37 mouse cellular contexts compared by ENCODE assay signal in the genomic region with DNA sequence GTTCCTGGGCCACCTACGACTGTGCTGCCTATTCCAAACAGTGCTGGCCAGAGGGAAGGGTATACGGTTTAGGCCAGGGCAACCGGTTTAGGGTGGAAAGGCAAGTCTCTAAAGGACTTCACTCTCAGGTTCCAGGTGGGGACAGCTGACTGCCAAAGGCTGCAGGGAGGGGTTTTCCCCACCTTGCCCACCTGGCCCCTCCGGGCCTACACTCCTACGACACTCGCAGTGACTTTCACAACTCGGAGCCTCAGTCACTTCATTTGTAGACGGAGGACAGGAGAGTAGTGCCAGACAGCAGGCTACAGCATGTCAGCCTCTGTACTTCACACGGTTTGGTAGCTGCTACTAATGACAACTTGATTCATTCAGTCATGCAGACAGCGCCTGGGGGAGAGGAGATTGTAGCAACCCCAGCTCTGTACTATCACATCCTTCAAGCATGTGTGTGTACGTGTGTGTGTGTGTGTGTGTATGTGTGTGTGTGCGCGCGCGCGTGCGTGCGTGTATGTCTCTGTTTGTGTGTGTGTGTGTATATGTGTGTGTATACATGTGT. TPM values are rescaled to one million over a fixed set of nuclear protein-coding genes. Genes with fewer than 3 reads are reported as not detected.
DNase-seq lines count a peak whose midpoint lies in the region; ATAC-seq and TF ChIP-seq lines count a peak whose summit lies in the region.
"Had no signal": no experiment of that assay in that cellular context is flagged by ENCODE, and none has a peak within 500 bp of the region (broad histone marks: within the 10 kb centered on the region; RNA-seq: fewer than 3 reads in every experiment).

No protein-coding gene starts in this region.

- intact Hi-C loops in heart, adult 2 months (cut with DNase I): no loop called here

- 0 out of 2 replicates have a peak, but pooled peaks have one; percentile 23 for ATAC-seq in lung, embryonic 16.5 days (ENCODE audit: low read depth)
- no peak for ATAC-seq in embryonic facial prominence, embryonic 12.5 days (ENCODE audit: insufficient number of reproducible peaks, insufficient read depth, low FRiP score, low TSS enrichment)
- ATAC-seq: forebrain, embryonic 14.5 days; intestine, postnatal 0 days; midbrain, embryonic 16.5 days; Patski had no signal

- 83% methylated on average over 18 of the region's 18 CpGs for WGBS in heart, embryonic 10.5 days
- WGBS in heart, adult 2 months: 90% methylated on average over 18 of the region's 18 CpGs
- WGBS in lung, embryonic 16.5 days: 61% methylated on average over 18 of the region's 18 CpGs
- 83% methylated on average over 18 of the region's 18 CpGs for WGBS in embryonic facial prominence, embryonic 12.5 days
- WGBS in cerebellum, adult 2 months: 84% methylated on average over 18 of the region's 18 CpGs

- no peak for DNase-seq in heart, embryonic 10.5 days (ENCODE audit: low spot score)
- DNase-seq in heart, adult 2 months: no peak
- no peak for DNase-seq in lung, postnatal 36 days
- peak; percentile 97 for DNase-seq in gonadal fat pad, adult 2 months (ENCODE audit: low read depth)
- DNase-seq in cerebellum, adult 9-10 months: no peak
- no peak for DNase-seq in cerebellum, adult 2 months
- DNase-seq: adrenal gland, postnatal 14 days; cerebellum, adult 11 months; cerebellum, postnatal 10 days; gastrocnemius, postnatal 25 days; heart, adult 18-20 months; heart, postnatal 10 days; kidney, postnatal 4 days; lung, embryonic 14.5 days; thymus, postnatal 14 days had no signal

- TF ChIP-seq EP300 in heart, adult 2 months (IDR thresholded peaks at IDR 0.05; ENCODE audit: insufficient read depth, low read depth, low read length): no peak

- no peak for TF ChIP-seq POLR2A in heart, adult 2 months (IDR thresholded peaks at IDR 0.05; ENCODE audit: insufficient read depth, low read depth, low read length)
- TF ChIP-seq POLR2A in cerebellum, adult 2 months (IDR thresholded peaks at IDR 0.05; ENCODE audit: borderline replicate concordance, insufficient read depth, low read length): no peak

- peak overlapping the region; percentile 33; the same call in 1 of the 2 replicates for H3K27ac ChIP-seq in heart, embryonic 10.5 days
- H3K27ac ChIP-seq in heart, adult 2 months: no peak overlapping the region
- peak overlapping the region; percentile 4; the same call in 1 of the 2 replicates for H3K27ac ChIP-seq in lung, embryonic 16.5 days (ENCODE audit: low read length)
- H3K27ac ChIP-seq in embryonic facial prominence, embryonic 12.5 days: 0 out of 2 replicates have a peak overlapping the region, but pooled peaks have one; percentile 14
- no peak overlapping the region for H3K27ac ChIP-seq in cerebellum, adult 2 months (ENCODE audit: insufficient read depth, low read length)
- H3K27ac ChIP-seq: liver, embryonic 15.5 days; neural tube, embryonic 12.5 days had no signal

- H3K4me2 ChIP-seq in lung, embryonic 16.5 days (ENCODE audit: low read depth, low read length): no peak overlapping the region
- no peak overlapping the region for H3K4me2 ChIP-seq in embryonic facial prominence, embryonic 12.5 days (replicated peaks)
- H3K4me2 ChIP-seq: heart, embryonic 13.5 days; hindbrain, embryonic 14.5 days; liver, embryonic 15.5 days; lung, embryonic 14.5 days; midbrain, embryonic 11.5 days; neural tube, embryonic 12.5 days had no signal

- no peak for TF ChIP-seq CTCF in heart, adult 2 months (IDR thresholded peaks at IDR 0.05)
- TF ChIP-seq CTCF in cerebellum, adult 2 months (IDR thresholded peaks at IDR 0.05; ENCODE audit: borderline replicate concordance, insufficient read depth, low read depth, low read length): no peak

- no peaks in the 10 kb centered on the region for H3K79me2 ChIP-seq in heart, adult 2 months (replicated peaks; ENCODE audit: control insufficient read depth, insufficient read depth, low read length)

- no peaks in the 10 kb centered on the region for H3K36me3 ChIP-seq in heart, embryonic 10.5 days
- H3K36me3 ChIP-seq in heart, adult 2 months (ENCODE audit: control insufficient read depth, insufficient read depth, low read length): no peaks in the 10 kb centered on the region
- no peaks in the 10 kb centered on the region for H3K36me3 ChIP-seq in lung, embryonic 16.5 days (ENCODE audit: control insufficient read depth, insufficient read depth, low read length)
- no peaks in the 10 kb centered on the region for H3K36me3 ChIP-seq in embryonic facial prominence, embryonic 12.5 days
- H3K36me3 ChIP-seq: heart, embryonic 13.5 days; liver, embryonic 15.5 days; neural tube, embryonic 12.5 days had no signal

- H3K4me3 ChIP-seq in heart, embryonic 10.5 days: no peak overlapping the region
- H3K4me3 ChIP-seq in heart, adult 2 months: no peak overlapping the region
- no peak overlapping the region for H3K4me3 ChIP-seq in lung, embryonic 16.5 days (ENCODE audit: low read length)
- no peak overlapping the region for H3K4me3 ChIP-seq in embryonic facial prominence, embryonic 12.5 days
- H3K4me3 ChIP-seq in cerebellum, adult 2 months (replicated peaks; ENCODE audit: insufficient read depth, low read depth, low read length): no peak overlapping the region
- H3K4me3 ChIP-seq: heart, embryonic 13.5 days; liver, embryonic 15.5 days; myocyte; neural tube, embryonic 12.5 days had no signal

- H3K27me3 ChIP-seq in heart, embryonic 10.5 days (ENCODE audit: insufficient read depth, poor library complexity, severe bottlenecking): no peaks in the 10 kb centered on the region
- no peaks in the 10 kb centered on the region for H3K27me3 ChIP-seq in heart, adult 2 months (ENCODE audit: control insufficient read depth, insufficient read depth, low read length)
- no peaks in the 10 kb centered on the region for H3K27me3 ChIP-seq in lung, embryonic 16.5 days (ENCODE audit: control insufficient read depth, insufficient read depth, low read depth, low read length)
- no peaks in the 10 kb centered on the region for H3K27me3 ChIP-seq in embryonic facial prominence, embryonic 12.5 days
- H3K27me3 ChIP-seq in cerebellum, adult 2 months (ENCODE audit: control insufficient read depth, insufficient read depth, low read length): no peaks in the 10 kb centered on the region
- H3K27me3 ChIP-seq: heart, embryonic 13.5 days; liver, embryonic 15.5 days; neural tube, embryonic 12.5 days had no signal

- H3K9ac ChIP-seq in heart, adult 2 months (ENCODE audit: low read depth, low read length): no peak overlapping the region
- no peak overlapping the region for H3K9ac ChIP-seq in lung, embryonic 16.5 days (ENCODE audit: low read length)
- no peak overlapping the region for H3K9ac ChIP-seq in embryonic facial prominence, embryonic 12.5 days
- H3K9ac ChIP-seq: heart, embryonic 13.5 days; hindbrain, embryonic 14.5 days; liver, embryonic 15.5 days; lung, embryonic 14.5 days; neural tube, embryonic 12.5 days had no signal

- H3K9me3 ChIP-seq in heart, embryonic 10.5 days: no peaks in the 10 kb centered on the region
- H3K9me3 ChIP-seq in lung, embryonic 16.5 days (ENCODE audit: control insufficient read depth, low read length): no peaks in the 10 kb centered on the region
- no peaks in the 10 kb centered on the region for H3K9me3 ChIP-seq in embryonic facial prominence, embryonic 12.5 days
- H3K9me3 ChIP-seq: heart, embryonic 13.5 days; liver, embryonic 15.5 days; neural tube, embryonic 12.5 days had no signal

- H3K4me1 ChIP-seq in heart, embryonic 10.5 days: peaks cover 43% of the 10 kb centered on the region
- peaks cover 8% of the 10 kb centered on the region for H3K4me1 ChIP-seq in heart, adult 2 months (ENCODE audit: control insufficient read depth, insufficient read depth, low read length)
- H3K4me1 ChIP-seq in lung, embryonic 16.5 days (replicated peaks; ENCODE audit: control insufficient read depth, insufficient read depth, low read length): peaks cover 28% of the 10 kb centered on the region
- peaks cover 20% of the 10 kb centered on the region; the same call in 1 of the 2 replicates for H3K4me1 ChIP-seq in embryonic facial prominence, embryonic 12.5 days
- H3K4me1 ChIP-seq in cerebellum, adult 2 months (ENCODE audit: control insufficient read depth, insufficient read depth, low read length): peaks cover 27% of the 10 kb centered on the region
- H3K4me1 ChIP-seq: neural tube, embryonic 12.5 days had no signal

RNA-seq across cellular contexts. Expression of a gene that starts 20.6 kb away (rescaled TPM):
- polyA plus RNA-seq in heart, embryonic 10.5 days (2016; fragmentation: Nextera tagmentation; extraction: Ambion mirVana): 13.6 and 16.8 TPM in 2 replicates
- 10 to 100 TPM; 18.0 to 18.1 TPM for total RNA-seq in heart, adult 2 months (2021)
- polyA plus RNA-seq in heart, adult 2 months (2012; rRNA removed): 11.8 and 16.6 TPM in 2 replicates
- 11.3 and 15.9 TPM in 2 replicates for polyA plus RNA-seq in lung, embryonic 16.5 days (2015; fragmentation: Nextera tagmentation; extraction: Ambion mirVana)
- 13.5 and 14.1 TPM in 2 replicates for polyA plus RNA-seq in embryonic facial prominence, embryonic 12.5 days (2016; fragmentation: Nextera tagmentation; extraction: Ambion mirVana)
- 27.8 and 33.5 TPM in 2 replicates for polyA plus RNA-seq in gonadal fat pad, adult 2 months (2012; rRNA removed)
- polyA plus RNA-seq in cerebellum, adult 2 months (2012; rRNA removed): 37.8 and 38.4 TPM in 2 replicates

RNA-seq across cellular contexts. Expression of a gene that starts 38.3 kb away (rescaled TPM):
- polyA plus RNA-seq in heart, embryonic 10.5 days (2016; fragmentation: Nextera tagmentation; extraction: Ambion mirVana): 847 and 1,150 TPM in 2 replicates
- 1,000 to 10,000 TPM; 1,131 to 1,298 TPM for total RNA-seq in heart, adult 2 months (2021)
- 163 and 316 TPM in 2 replicates for polyA plus RNA-seq in heart, adult 2 months (2012; rRNA removed)
- 621 and 663 TPM in 2 replicates for polyA plus RNA-seq in lung, embryonic 16.5 days (2015; fragmentation: Nextera tagmentation; extraction: Ambion mirVana)
- polyA plus RNA-seq in embryonic facial prominence, embryonic 12.5 days (2016; fragmentation: Nextera tagmentation; extraction: Ambion mirVana): 617 and 661 TPM in 2 replicates
- polyA plus RNA-seq in gonadal fat pad, adult 2 months (2012; rRNA removed): 50.1 and 87.7 TPM in 2 replicates
- 359 and 364 TPM in 2 replicates for polyA plus RNA-seq in cerebellum, adult 2 months (2012; rRNA removed)

RNA-seq across cellular contexts. Expression of a gene that starts 42.9 kb away (rescaled TPM):
- 0.28 and 0.54 TPM in 2 replicates for polyA plus RNA-seq in heart, embryonic 10.5 days (2016; fragmentation: Nextera tagmentation; extraction: Ambion mirVana)
- under 1 TPM in 1 of 2 experiments, not detected in 1; 0.09 TPM for total RNA-seq in heart, adult 2 months (2021)
- polyA plus RNA-seq in heart, adult 2 months (2012; rRNA removed): 0.10 and 0.15 TPM in 2 replicates
- 0.18 and 0.23 TPM in 2 replicates for polyA plus RNA-seq in lung, embryonic 16.5 days (2015; fragmentation: Nextera tagmentation; extraction: Ambion mirVana)
- 0.73 and 0.75 TPM in 2 replicates for polyA plus RNA-seq in embryonic facial prominence, embryonic 12.5 days (2016; fragmentation: Nextera tagmentation; extraction: Ambion mirVana)
- 0.04 and 0.16 TPM in 2 replicates for polyA plus RNA-seq in gonadal fat pad, adult 2 months (2012; rRNA removed)
- polyA plus RNA-seq in cerebellum, adult 2 months (2012; rRNA removed): 0.17 and 0.21 TPM in 2 replicates
- total RNA-seq: adrenal gland, postnatal 14 days; liver, adult 2 months; megakaryocyte progenitor cell, adult 5-6 weeks had no signal
- polyA plus RNA-seq: liver, adult 2 months had no signal

RNA-seq across cellular contexts. Expression of a gene that starts 52.6 kb away (rescaled TPM):
- 0.26 and 0.42 TPM in 2 replicates for polyA plus RNA-seq in heart, embryonic 10.5 days (2016; fragmentation: Nextera tagmentation; extraction: Ambion mirVana)
- total RNA-seq in heart, adult 2 months (2021): under 1 TPM; 0.32 to 0.44 TPM
- not detected in 2 replicates for polyA plus RNA-seq in heart, adult 2 months (2012; rRNA removed)
- polyA plus RNA-seq in lung, embryonic 16.5 days (2015; fragmentation: Nextera tagmentation; extraction: Ambion mirVana): not detected in 2 replicates
- not detected in 2 replicates for polyA plus RNA-seq in embryonic facial prominence, embryonic 12.5 days (2016; fragmentation: Nextera tagmentation; extraction: Ambion mirVana)
- not detected in 2 replicates for polyA plus RNA-seq in gonadal fat pad, adult 2 months (2012; rRNA removed)
- 1.3 and 1.7 TPM in 2 replicates for polyA plus RNA-seq in cerebellum, adult 2 months (2012; rRNA removed)
- total RNA-seq: adrenal gland, postnatal 14 days; common myeloid progenitor, adult 5-6 weeks; gastrocnemius, postnatal 25 days; hematopoietic stem cell, adult 5-6 weeks; layer of hippocampus, adult 8-10 months; layer of hippocampus, postnatal 25 days; left cerebral cortex, adult 8-10 months; liver, adult 2 months; megakaryocyte progenitor cell, adult 5-6 weeks had no signal
- polyA plus RNA-seq: forebrain, embryonic 14.5 days; hindbrain, embryonic 14.5 days; intestine, postnatal 0 days; kidney, embryonic 14.5 days; liver, adult 2 months; liver, embryonic 15.5 days; lung, embryonic 14.5 days; midbrain, embryonic 11.5 days; midbrain, embryonic 16.5 days; myocyte; neural tube, embryonic 12.5 days; Patski; stomach, embryonic 14.5 days; urinary bladder, adult 2 months had no signal

Comparison
In these comparisons a context has a peak if more than half of its experiments do, and no peak if none do; other contexts are left out.
1. H3K27ac ChIP-seq: peak in heart, embryonic 10.5 days (single experiment), lung, embryonic 16.5 days (single experiment) and embryonic facial prominence, embryonic 12.5 days (single experiment); none in heart, adult 2 months (single experiment) and cerebellum, adult 2 months (single experiment).